Mouse (Mus musculus) embryo, embryonic 10.5 days (tissue): Measurements from ENCODE around the gene Atg4c.
A peak's percentile ranks its signal among the peaks of the same experiment; 100 is the strongest.

Experiments used
- DNase-seq: peaks from one replicate; pipeline ENCODE4 v3.0.0-alpha.2; 2015; ENCODE audit warnings: low spot score

The Atg4c gene

GRCm38 (mm10) chr4:99186412-99187125 lies 7.2 kb upstream of the Atg4c start:
- DNase-seq: no peak

- no peak for DNase-seq
Observed at GRCm38 (mm10) chr4:99192640-99193039, 1.1 kb upstream of the Atg4c start.

- peak; percentile 20 for DNase-seq
Observed at GRCm38 (mm10) chr4:99193214-99193613, 520 bp upstream of the Atg4c start.

- DNase-seq: peak; percentile 55
Observed at GRCm38 (mm10) chr4:99194826-99195225, 1.1 kb downstream of the Atg4c start.

- DNase-seq: no peak
Observed at GRCm38 (mm10) chr4:99198721-99199120, 5.0 kb downstream of the Atg4c start.

GRCm38 (mm10) chr4:99199757-99200251 lies 6.1 kb downstream of the Atg4c start:
- no peak for DNase-seq

GRCm38 (mm10) chr4:99200383-99201136 lies 6.8 kb downstream of the Atg4c start:
- DNase-seq: no peak

- DNase-seq: no peak
Observed at GRCm38 (mm10) chr4:99205773-99206172, 12.0 kb downstream of the Atg4c start.

GRCm38 (mm10) chr4:99206356-99206755 lies 12.6 kb downstream of the Atg4c start:
- no peak for DNase-seq

GRCm38 (mm10) chr4:99210087-99210486 lies 16.4 kb downstream of the Atg4c start:
- no peak for DNase-seq

- DNase-seq: no peak
Observed at GRCm38 (mm10) chr4:99211606-99212005, 17.9 kb downstream of the Atg4c start.

GRCm38 (mm10) chr4:99213123-99213522 lies 19.4 kb downstream of the Atg4c start:
- DNase-seq: no peak

- DNase-seq: no peak
Observed at GRCm38 (mm10) chr4:99222221-99222620, 28.5 kb downstream of the Atg4c start.

GRCm38 (mm10) chr4:99224790-99225189 lies 31.1 kb downstream of the Atg4c start:
- no peak for DNase-seq

- DNase-seq: no peak
Observed at GRCm38 (mm10) chr4:99227226-99227625, 33.5 kb downstream of the Atg4c start.

GRCm38 (mm10) chr4:99229371-99229770 lies 35.6 kb downstream of the Atg4c start:
- DNase-seq: no peak

GRCm38 (mm10) chr4:99235203-99235856 lies 41.6 kb downstream of the Atg4c start:
- DNase-seq: peak; percentile 86

GRCm38 (mm10) chr4:99238305-99238704 lies 44.6 kb downstream of the Atg4c start:
- DNase-seq: peak; percentile 45

GRCm38 (mm10) chr4:99241674-99242073 lies 47.9 kb downstream of the Atg4c start:
- no peak for DNase-seq

- DNase-seq: no peak
Observed at GRCm38 (mm10) chr4:99249358-99249757, 55.6 kb downstream of the Atg4c start.

GRCm38 (mm10) chr4:99249826-99250225 lies 56.1 kb downstream of the Atg4c start:
- no peak for DNase-seq

- no peak for DNase-seq
Observed at GRCm38 (mm10) chr4:99252957-99253356, 59.2 kb downstream of the Atg4c start.

GRCm38 (mm10) chr4:99263191-99263590 lies 69.5 kb downstream of the Atg4c start:
- no peak for DNase-seq
